Mouse (Mus musculus) myocyte (in vitro differentiated cells): ENCODE measurements at regions not wholly inside any gene's neighbourhood (a gene's known extent, or its start where the extent isn't known, plus 50 kb on each side); places are given as distances from the start of the nearest gene placed in this dataset.

ENCODE experiments used
- H3K27me3 ChIP-seq: one replicate; pipeline ENCODE4 v1.6.1; 2011; ENCODE audit not compliant: control insufficient read depth, insufficient read depth, insufficient read length
- H3K36me3 ChIP-seq: one replicate; pipeline ENCODE4 v1.6.1; 2011; ENCODE audit not compliant: control insufficient read depth, insufficient read depth
- H3K4me2 ChIP-seq: one replicate; pipeline ENCODE4 v1.6.1; 2011; ENCODE audit warnings: low read depth, control low read depth
- H3K4me3 ChIP-seq: one replicate; pipeline ENCODE4 v1.5.1; 2011; ENCODE audit warnings: mild to moderate bottlenecking, control low read depth, moderate library complexity
- H3K79me2 ChIP-seq: one replicate; pipeline ENCODE4 v1.6.1; 2011; ENCODE audit not compliant: control insufficient read depth, insufficient read depth
- H3ac ChIP-seq: one replicate; pipeline ENCODE4 v1.6.1; 2011; ENCODE audit not compliant: control insufficient read depth, insufficient read length
- CEBPB ChIP-seq: IDR thresholded peaks from 2 replicates; pipeline ENCODE4 v1.6.1; 2011; ENCODE audit warnings: mild to moderate bottlenecking, moderate library complexity; ENCODE audit not compliant: poor library complexity, insufficient read depth, severe bottlenecking
- E2F4 ChIP-seq: IDR thresholded peaks from one replicate; pipeline ENCODE4 v1.6.1; 2011; ENCODE audit warnings: mild to moderate bottlenecking, control low read depth, moderate library complexity; ENCODE audit not compliant: insufficient read depth
- MAX ChIP-seq: IDR thresholded peaks from one replicate; pipeline ENCODE4 v1.6.1; 2011; ENCODE audit warnings: low read depth, mild to moderate bottlenecking, control low read depth
- MYOD1 ChIP-seq, 3 experiments: IDR thresholded peaks; one replicate each; pipeline ENCODE4 v1.6.1; 2011; ENCODE audit warnings: control low read depth in 2 of 3, low read depth in 2 of 3, mild to moderate bottlenecking in 2 of 3, moderate library complexity in 1 of 3; ENCODE audit not compliant: insufficient read length in 2 of 3, control insufficient read depth in 1 of 3
- POLR2AphosphoS2 ChIP-seq: IDR thresholded peaks from one replicate; pipeline ENCODE4 v1.6.1; 2011; ENCODE audit warnings: low read depth, control low read depth; ENCODE audit not compliant: insufficient read length
- REST ChIP-seq: IDR thresholded peaks from one replicate; pipeline ENCODE4 v1.6.1; 2011; ENCODE audit warnings: mild to moderate bottlenecking, control low read depth, moderate library complexity; ENCODE audit not compliant: insufficient read depth, insufficient read length
- SRF ChIP-seq: IDR thresholded peaks from one replicate; pipeline ENCODE4 v1.6.1; 2011; ENCODE audit warnings: low read depth; ENCODE audit not compliant: control insufficient read depth, insufficient read length
- TCF12 ChIP-seq: IDR thresholded peaks from one replicate; pipeline ENCODE4 v1.6.1; 2011; ENCODE audit warnings: mild to moderate bottlenecking, control low read depth; ENCODE audit not compliant: poor library complexity, insufficient read depth, severe bottlenecking
- TCF3 ChIP-seq: IDR thresholded peaks from one replicate; pipeline ENCODE4 v1.6.1; 2011; ENCODE audit warnings: low read depth, control low read depth; ENCODE audit not compliant: insufficient read length
- USF1 ChIP-seq: IDR thresholded peaks from one replicate; pipeline ENCODE4 v1.6.1; 2011; ENCODE audit warnings: low read depth, mild to moderate bottlenecking, control low read depth, moderate library complexity

DNA sequence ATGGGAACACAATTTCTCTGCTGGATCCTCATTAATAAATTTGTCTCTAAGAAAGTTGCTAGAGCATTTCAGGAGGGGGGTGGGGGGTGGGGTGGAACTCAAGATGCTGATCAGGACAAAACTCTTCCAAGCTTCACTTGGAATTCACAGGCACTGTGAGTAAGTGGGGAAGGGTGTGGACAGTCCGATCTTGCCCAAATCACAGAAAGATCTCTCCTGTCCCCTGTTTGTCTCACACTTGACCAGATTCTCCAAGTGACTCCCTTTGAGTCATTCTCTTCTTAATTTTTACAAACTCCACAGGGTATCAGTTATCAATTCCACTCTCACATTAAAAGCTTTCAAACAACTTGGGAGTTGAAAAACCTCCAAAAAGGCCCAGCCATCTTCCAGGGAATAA is 58.1 kb upstream of the Mocs2 start:
- Histone ChIP-seq H3K4me2 (no peak overlapping the region), H3K36me3 (no peaks in the 10 kb centered on the region), H3ac (no peak overlapping the region), H3K79me2 (no peaks in the 10 kb centered on the region), H3K4me3 (no peak overlapping the region), H3K27me3 (no peaks in the 10 kb centered on the region)
- TF ChIP-seq E2F4 (no peak), USF1 (no peak), MAX (no peak), CEBPB (no peak)

DNA sequence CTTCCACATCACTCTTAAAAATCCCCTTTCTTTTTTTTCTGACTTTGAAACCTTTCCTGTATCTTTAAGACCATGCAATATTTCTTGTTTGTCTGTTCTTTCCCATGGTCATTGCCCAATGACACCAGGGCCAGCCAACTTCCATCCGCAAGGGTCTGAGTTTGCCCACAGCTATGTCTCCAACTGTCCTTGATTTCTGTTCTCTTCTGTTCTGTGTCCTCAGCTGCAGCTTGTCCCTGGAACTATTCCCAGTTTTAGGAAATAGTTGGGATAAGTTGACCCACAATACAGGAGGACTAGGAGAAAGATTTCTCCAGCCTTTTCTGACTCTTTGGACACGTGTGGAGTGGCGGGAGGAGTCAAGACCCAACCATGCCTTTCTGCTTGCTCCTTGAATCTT is 57.1 kb upstream of the Mocs2 start:
- TF ChIP-seq MYOD1 (IDR thresholded peaks at IDR 0.05; ENCODE audit: control insufficient read depth in 1 of 3, insufficient read length in 2 of 3, low read depth in 2 of 3) (no peak), TCF12 (no peak), SRF (no peak), REST (no peak), USF1 (no peak), POLR2AphosphoS2 (no peak), E2F4 (no peak), TCF3 (no peak), MAX (no peak)
- Histone ChIP-seq H3K36me3 (no peaks in the 10 kb centered on the region), H3K79me2 (no peaks in the 10 kb centered on the region), H3K4me3 (no peak overlapping the region), H3K4me2 (no peak overlapping the region), H3ac (no peak overlapping the region), H3K27me3 (no peaks in the 10 kb centered on the region)
